Mouse (Mus musculus) stomach, postnatal 0 days (tissue): ENCODE measurements at regions not wholly inside any gene's neighbourhood (a gene's known extent, or its start where the extent isn't known, plus 50 kb on each side); places are given as distances from the start of the nearest gene placed in this dataset.

Source experiments
- ATAC-seq: fragments of 200-750 bp; cut with Nextera tagmentation; 2 replicates; pipeline ENCODE4 v1.8.0; 2017; ENCODE audit not compliant: low FRiP score, low TSS enrichment
- DNase-seq: peaks from one replicate; pipeline ENCODE4 v3.0.0-alpha.2; 2016; ENCODE audit warnings: low spot score
- H3K27ac ChIP-seq: fragments of 300-500 bp; sonication (generic); replicated peaks from 2 replicates; pipeline ENCODE4 v1.5.1; 2014; ENCODE audit warnings: mild to moderate bottlenecking, control low read depth
- H3K27me3 ChIP-seq: fragments of 300-500 bp; sonication (generic); 2 replicates; pipeline ENCODE4 v1.6.1; 2014; ENCODE audit warnings: low read length; ENCODE audit not compliant: control insufficient read depth, insufficient read depth
- H3K36me3 ChIP-seq: fragments of 300-500 bp; sonication (generic); 2 replicates; pipeline ENCODE4 v1.6.1; 2014; ENCODE audit warnings: low read length, mixed read lengths; ENCODE audit not compliant: control insufficient read depth, insufficient read depth
- H3K4me1 ChIP-seq: fragments of 300-500 bp; sonication (generic); replicated peaks from 2 replicates; pipeline ENCODE4 v1.6.1; 2014; ENCODE audit warnings: antibody characterized with exemption; ENCODE audit not compliant: control insufficient read depth, insufficient read depth
- H3K4me2 ChIP-seq: fragments of 300-500 bp; sonication (generic); replicated peaks from 2 replicates; pipeline ENCODE4 v1.6.1; 2014; ENCODE audit warnings: low read depth, mild to moderate bottlenecking, control low read depth, moderate library complexity
- H3K4me3 ChIP-seq: fragments of 300-500 bp; sonication (generic); 2 replicates; pipeline ENCODE4 v1.5.1; 2014; ENCODE audit warnings: low read depth, low read length, control low read depth
- H3K9ac ChIP-seq: fragments of 300-500 bp; sonication (generic); 2 replicates; pipeline ENCODE4 v1.6.1; 2014; ENCODE audit warnings: mild to moderate bottlenecking, low read length, control low read depth, mixed read lengths
- H3K9me3 ChIP-seq: fragments of 300-500 bp; sonication (generic); 2 replicates; pipeline ENCODE4 v1.6.1; 2016; ENCODE audit warnings: low read length; ENCODE audit not compliant: control insufficient read depth
- CTCF ChIP-seq: IDR thresholded peaks from 2 replicates; pipeline ENCODE4 v1.5.1; 2016; ENCODE audit warnings: antibody characterized with exemption, low read depth, mild to moderate bottlenecking, moderate library complexity
- EP300 ChIP-seq: optimal IDR thresholded peaks from 2 replicates; pipeline ENCODE3; 2016; ENCODE audit warnings: antibody characterized with exemption
- whole genome bisulfite sequencing: fragments of 180-500 bp; shearing (Covaris S2); extraction: QIAGEN DNeasy Blood & Tissue Kit; methylation state at CpG from one replicate; pipeline ENCODE4 v1.1.7; 2014; 5-methylcytosine and 5-hydroxymethylcytosine counted together

GRCm38 (mm10) chr10:37375648-37376047 lies 236.9 kb upstream of the Marcks start:
- no peaks in the 10 kb centered on the region for H3K27me3 ChIP-seq
- H3K4me1 ChIP-seq = no peaks in the 10 kb centered on the region
- H3K27ac ChIP-seq = no peak overlapping the region
- 93% methylated on average over 1 of the region's 1 CpGs for WGBS
- no peak overlapping the region for H3K4me2 ChIP-seq
- H3K36me3 ChIP-seq = no peaks in the 10 kb centered on the region
- no peak overlapping the region for H3K4me3 ChIP-seq
- no peak overlapping the region for H3K9ac ChIP-seq
- no peak for ATAC-seq
- no peak for DNase-seq
- TF ChIP-seq EP300 (no peak), CTCF (no peak)
- no peaks in the 10 kb centered on the region for H3K9me3 ChIP-seq

- Histone ChIP-seq H3K27me3 (no peaks in the 10 kb centered on the region), H3K4me2 (no peak overlapping the region), H3K9ac (no peak overlapping the region), H3K4me1 (no peaks in the 10 kb centered on the region), H3K4me3 (no peak overlapping the region), H3K27ac (no peak overlapping the region), H3K9me3 (no peaks in the 10 kb centered on the region), H3K36me3 (no peaks in the 10 kb centered on the region)
- ATAC-seq (no peak), DNase-seq (no peak)
- 90% methylated on average over 5 of the region's 5 CpGs for WGBS
- TF ChIP-seq EP300 (no peak), CTCF (no peak)
Observed at GRCm38 (mm10) chr10:37368997-37369679, 230.4 kb upstream of the Marcks start.

GRCm38 (mm10) chr10:37367796-37368195 lies 229.1 kb upstream of the Marcks start:
- H3K27me3 ChIP-seq = no peaks in the 10 kb centered on the region
- H3K36me3 ChIP-seq = no peaks in the 10 kb centered on the region
- H3K4me3 ChIP-seq = no peak overlapping the region
- ATAC-seq = no peak
- H3K9me3 ChIP-seq = no peaks in the 10 kb centered on the region
- H3K27ac ChIP-seq = no peak overlapping the region
- TF ChIP-seq CTCF = no peak
- TF ChIP-seq EP300 = no peak
- 84% methylated on average over 4 of the region's 4 CpGs for WGBS
- no peak overlapping the region for H3K4me2 ChIP-seq
- H3K9ac ChIP-seq = no peak overlapping the region
- no peaks in the 10 kb centered on the region for H3K4me1 ChIP-seq
- no peak for DNase-seq

GRCm38 (mm10) chr10:37364506-37364905 lies 225.8 kb upstream of the Marcks start:
- Histone ChIP-seq H3K9ac (no peak overlapping the region), H3K4me2 (no peak overlapping the region), H3K27me3 (no peaks in the 10 kb centered on the region), H3K36me3 (no peaks in the 10 kb centered on the region), H3K9me3 (no peaks in the 10 kb centered on the region), H3K27ac (no peak overlapping the region), H3K4me3 (no peak overlapping the region), H3K4me1 (no peaks in the 10 kb centered on the region)
- 47% methylated on average over 4 of the region's 4 CpGs for WGBS
- DNase-seq (no peak), ATAC-seq (no peak)
- TF ChIP-seq CTCF (no peak), EP300 (no peak)

GRCm38 (mm10) chr10:37360985-37361384 lies 222.3 kb upstream of the Marcks start:
- Histone ChIP-seq H3K36me3 (no peaks in the 10 kb centered on the region), H3K27ac (no peak overlapping the region), H3K4me2 (no peak overlapping the region), H3K4me1 (no peaks in the 10 kb centered on the region; the same call in 1 of the 2 replicates), H3K27me3 (no peaks in the 10 kb centered on the region), H3K9me3 (no peaks in the 10 kb centered on the region), H3K4me3 (no peak overlapping the region), H3K9ac (no peak overlapping the region)
- 73% methylated on average over 3 of the region's 3 CpGs for WGBS
- TF ChIP-seq EP300 = no peak
- TF ChIP-seq CTCF = no peak
- DNase-seq (no peak), ATAC-seq (no peak)

- TF ChIP-seq EP300 = no peak
- TF ChIP-seq CTCF = no peak
- ATAC-seq = no peak
- H3K4me1 ChIP-seq = no peaks in the 10 kb centered on the region; the same call in 1 of the 2 replicates
Observed at GRCm38 (mm10) chr10:37358900-37359299, 220.2 kb upstream of the Marcks start.

More at GRCm38 (mm10) chr10:37358900-37359299, 220.2 kb upstream of the Marcks start:
- H3K9ac ChIP-seq = no peak overlapping the region
- H3K9me3 ChIP-seq = no peaks in the 10 kb centered on the region
- no peaks in the 10 kb centered on the region for H3K36me3 ChIP-seq
- no peak overlapping the region for H3K27ac ChIP-seq
- H3K27me3 ChIP-seq = no peaks in the 10 kb centered on the region
- no peak for DNase-seq
- no peak overlapping the region for H3K4me2 ChIP-seq
- no peak overlapping the region for H3K4me3 ChIP-seq
